Mouse (Mus musculus) CH12.LX (cell line): ENCODE measurements around the gene Smpdl3a.

ENCODE experiments used
- CHD2 ChIP-seq: IDR thresholded peaks from 2 replicates; pipeline ENCODE4 v1.6.1; 2011; ENCODE audit warnings: low read length, improper control_type of control experiment
- CTCF ChIP-seq, 2 experiments: IDR thresholded peaks in 1 of 2; conservative IDR thresholded peaks in 1 of 2; 2 replicates each; pipeline ENCODE4 v1.5.1; 2011 to 2012; ENCODE audit warnings: low read depth in 2 of 2, low read length in 2 of 2, improper control_type of control experiment in 1 of 2, inconsistent platforms in 1 of 2, mild to moderate bottlenecking in 1 of 2, moderate library complexity in 1 of 2
- EP300 ChIP-seq: IDR thresholded peaks from 2 replicates; pipeline ENCODE4 v1.6.1; 2011; ENCODE audit warnings: low read length, improper control_type of control experiment
- HCFC1 ChIP-seq: IDR thresholded peaks from 2 replicates; pipeline ENCODE4 v1.6.1; 2012; ENCODE audit warnings: low read depth, mild to moderate bottlenecking, inconsistent platforms, low read length, improper control_type of control experiment
- MAX ChIP-seq: IDR thresholded peaks from 2 replicates; pipeline ENCODE4 v1.6.1; 2011; ENCODE audit warnings: low read length, improper control_type of control experiment
- POLR2A ChIP-seq: IDR thresholded peaks from 2 replicates; pipeline ENCODE4 v1.6.1; 2011; ENCODE audit warnings: low read depth, mild to moderate bottlenecking, improper control_type of control experiment, low read length
- RAD21 ChIP-seq: IDR thresholded peaks from 2 replicates; pipeline ENCODE4 v1.6.1; 2011; ENCODE audit warnings: low read depth, mild to moderate bottlenecking, low read length, improper control_type of control experiment, moderate library complexity
- ZMIZ1 ChIP-seq: IDR thresholded peaks from 2 replicates; pipeline ENCODE4 v1.6.1; 2012; ENCODE audit warnings: low read depth, mild to moderate bottlenecking, inconsistent platforms, low read length, improper control_type of control experiment

GRCm38 (mm10) chr10:57785552-57785951 lies 8.6 kb upstream of the Smpdl3a start:
- TF ChIP-seq CHD2, result no peak
- no peak for TF ChIP-seq HCFC1
- no peak for TF ChIP-seq ZMIZ1
- no peak for TF ChIP-seq POLR2A
- TF ChIP-seq EP300, result no peak
- TF ChIP-seq CTCF (conservative IDR thresholded peaks at IDR 0.05 in 1 of 2, IDR thresholded peaks at IDR 0.05 in 1 of 2; ENCODE audit: low read depth in 2 of 2, low read length in 2 of 2), result no peak
- TF ChIP-seq RAD21, result no peak
- no peak for TF ChIP-seq MAX
